Mouse (Mus musculus): ENCODE measurements around the gene Olfr201.
"Not testable (repeated sequence)": the region's sequence is repeated elsewhere in the genome, so short reads cannot be mapped to it uniquely, and the experiment has no call there.

Gene Olfr201

DNA sequence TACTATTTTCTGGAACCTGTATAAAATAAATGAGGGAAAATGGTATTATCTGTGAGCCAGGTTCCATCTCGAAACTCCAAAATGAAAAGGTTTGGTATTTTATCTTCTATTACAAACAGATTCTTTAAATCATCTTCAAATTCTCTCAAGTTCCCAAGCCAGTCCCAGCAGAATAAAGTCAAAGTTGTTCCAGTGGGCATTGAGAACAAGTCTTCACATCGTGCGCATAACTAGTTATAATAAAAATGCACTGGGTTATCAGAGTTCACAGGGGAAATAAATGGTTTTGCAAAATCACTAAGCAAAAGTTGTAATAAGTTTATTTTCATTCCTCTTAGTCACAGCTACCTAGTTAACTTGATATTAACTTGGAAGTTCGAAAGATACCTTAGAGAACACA lies at the start of gene Olfr201:
TSS of gene Olfr201 (minus strand) at position 101 of the 400 bp plus-strand sequence.
- not testable (repeated sequence) for DNase-seq

DNA sequence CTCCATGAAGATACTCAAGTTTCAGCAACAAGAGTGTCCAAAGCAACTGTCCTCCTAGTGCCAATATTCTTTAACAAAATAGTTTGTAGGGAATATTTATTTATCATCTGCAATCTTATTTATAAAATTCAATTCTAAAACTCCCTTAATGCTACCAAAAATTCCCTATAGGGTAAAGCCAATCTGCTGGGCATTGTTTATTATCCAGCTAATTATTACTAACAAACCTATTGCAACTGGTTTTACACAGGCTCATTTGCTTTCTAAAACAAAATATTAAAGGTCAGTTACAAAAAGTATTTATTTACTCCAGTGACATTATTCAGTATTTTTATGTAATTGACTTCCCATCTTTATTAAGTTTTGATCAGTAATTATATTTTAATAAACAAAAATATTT lies 45.7 kb upstream of the Olfr201 start, which contains the start of gene Olfr204:
TSS of gene Olfr204 (minus strand) at position 101 of the 400 bp plus-strand sequence.
- no peak for DNase-seq

GRCm38 (mm10) chr16:59298581-59298980 lies 26.1 kb upstream of the Olfr201 start, which contains the start of gene Olfr203:
Gene Olfr203, plus strand, starts transcription at chr16:59298881.
- no peak for DNase-seq

GRCm38 (mm10) chr16:59287576-59287975 lies 15.1 kb upstream of the Olfr201 start:
- not testable (repeated sequence) for DNase-seq

DNA sequence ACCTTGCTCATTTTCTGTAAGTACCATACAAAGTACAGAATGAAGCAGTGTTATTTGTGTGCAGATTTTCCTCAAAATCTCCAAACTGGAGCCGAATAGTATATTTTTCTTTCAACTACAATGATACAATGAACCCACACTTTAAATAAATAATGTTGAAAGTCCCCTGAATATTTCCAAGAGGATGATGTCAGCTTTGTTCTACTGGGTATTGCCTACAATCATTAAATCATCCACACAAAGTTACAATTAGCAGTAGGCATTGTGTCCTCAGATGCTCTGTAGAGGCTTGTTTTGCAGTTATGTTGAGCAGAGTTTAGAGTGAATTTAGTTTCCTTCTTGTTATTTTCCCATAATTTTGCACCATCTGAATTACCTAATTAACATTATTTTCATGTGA lies 14.3 kb upstream of the Olfr201 start, which contains the start of gene Olfr202:
TSS of gene Olfr202 (minus strand) at position 101 of the 400 bp plus-strand sequence.
- no peak for DNase-seq

DNA sequence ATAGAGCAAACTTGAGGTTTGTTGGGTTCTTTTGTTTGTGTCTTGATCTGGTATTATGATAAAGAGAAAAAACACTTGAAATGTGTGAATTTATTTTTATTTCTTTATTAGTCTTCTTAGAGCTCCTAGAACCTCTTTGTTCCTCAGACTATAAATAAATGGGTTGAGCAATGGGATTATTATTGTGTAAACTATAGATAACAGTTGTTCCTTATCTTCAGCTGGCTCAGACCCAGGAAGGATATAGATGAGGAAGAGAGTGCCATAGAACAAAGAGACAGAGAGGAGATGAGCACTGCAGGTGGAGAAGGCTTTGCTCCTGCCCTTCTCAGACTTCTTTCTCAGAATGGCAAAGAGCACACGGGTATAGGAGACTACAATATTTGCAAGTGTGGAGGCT lies 11.0 kb upstream of the Olfr201 start:
- no peak for DNase-seq

GRCm38 (mm10) chr16:59280542-59280941 lies 8.1 kb upstream of the Olfr201 start:
- DNase-seq = no peak

DNA sequence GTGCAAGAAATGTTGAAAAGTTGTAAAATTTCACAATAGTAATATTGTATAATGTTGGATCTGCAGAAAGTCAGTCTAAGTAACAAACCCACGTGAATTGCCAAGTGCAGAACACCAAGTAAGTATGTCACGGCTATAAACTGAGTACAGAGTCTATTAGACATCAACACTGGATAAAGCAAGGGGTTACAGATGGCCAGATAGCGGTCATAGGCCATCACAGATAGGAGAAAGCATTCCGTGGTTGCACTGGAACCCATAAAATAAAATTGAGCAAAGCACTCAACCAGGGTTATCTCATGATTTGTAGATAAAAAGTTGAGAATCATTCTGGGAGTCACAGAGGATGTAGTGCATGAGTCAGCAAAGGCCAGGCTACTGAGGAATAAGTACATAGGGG lies 3.3 kb downstream of the Olfr201 start:
- DNase-seq = not testable (repeated sequence)

DNA sequence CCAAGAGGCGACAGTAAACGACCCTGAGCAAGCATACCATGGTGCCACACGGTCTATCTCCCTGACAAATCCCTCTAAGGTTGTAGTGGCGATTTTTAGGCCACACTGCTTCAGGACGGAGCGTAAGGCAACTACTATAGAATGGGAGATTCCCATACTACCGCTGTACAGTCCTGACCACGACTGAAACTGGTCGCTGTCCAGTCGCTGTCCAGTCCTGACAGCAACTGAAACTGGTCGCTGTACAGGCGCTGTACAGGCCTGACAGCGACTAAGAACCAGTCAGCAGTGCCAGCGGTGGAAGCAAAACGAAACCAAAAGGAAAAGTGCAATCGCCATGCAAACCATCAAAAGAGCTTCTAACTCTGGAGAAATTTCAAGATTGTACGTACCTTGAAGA lies 22.7 kb downstream of the Olfr201 start:
- no peak for DNase-seq

DNA sequence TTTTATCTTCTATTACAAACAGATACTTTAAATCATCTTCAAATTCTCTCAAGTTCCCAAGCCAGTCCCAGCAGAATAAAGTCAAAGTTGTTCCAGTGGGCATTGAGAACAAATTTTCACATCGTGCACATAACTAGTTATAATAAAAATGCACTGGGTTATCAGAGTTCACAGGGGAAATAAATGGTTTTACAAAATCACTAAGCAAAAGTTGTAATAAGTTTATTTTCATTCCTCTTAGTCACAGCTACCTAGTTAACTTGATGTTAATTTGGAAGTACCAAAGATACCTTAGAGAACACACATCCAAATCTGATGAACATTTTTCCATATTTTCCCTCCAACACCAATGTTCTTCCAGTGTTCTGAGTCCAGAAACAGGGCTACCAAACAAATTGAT lies 52.8 kb downstream of the Olfr201 start, which contains the start of gene Olfr199:
TSS of gene Olfr199 (minus strand) at position 101 of the 400 bp plus-strand sequence.
- not testable (repeated sequence) for DNase-seq

GRCm38 (mm10) chr16:59217861-59218260 lies 54.6 kb downstream of the Olfr201 start:
- not testable (repeated sequence) for DNase-seq
